Mouse (Mus musculus): Measurements from ENCODE around the gene Krtap19-5. TPM values are rescaled to one million over a fixed set of nuclear protein-coding genes. Genes with fewer than 3 reads are reported as not detected.

Gene Krtap19-5
- polyA plus RNA-seq, 1 experiment from 2014 or later: not detected

DNA sequence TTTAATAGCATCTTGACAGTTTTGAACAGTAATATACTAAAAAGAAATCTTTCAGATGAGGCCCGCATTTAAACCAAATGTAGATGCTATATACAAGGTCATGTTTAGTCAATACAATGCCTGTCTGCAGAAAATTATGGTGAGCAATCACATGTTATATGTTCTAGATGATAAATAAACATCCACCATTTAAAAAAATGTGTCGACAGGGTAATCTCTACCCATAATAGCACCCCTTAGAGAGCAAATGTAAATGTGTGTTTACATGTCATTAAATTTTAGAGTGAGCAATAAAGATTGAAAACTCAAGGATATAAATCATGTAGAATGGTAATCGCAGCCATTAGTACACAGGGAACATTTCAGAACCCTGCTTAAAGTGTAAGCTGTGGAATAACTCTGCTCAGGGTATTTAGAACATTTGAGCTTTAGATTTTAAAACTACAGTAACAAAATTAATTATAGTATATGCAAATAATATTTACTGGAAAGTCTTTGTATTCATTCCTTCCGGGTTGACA, 31.3 kb downstream of the Krtap19-5 start:
- H3K9me3 ChIP-seq (replicated peaks; ENCODE audit: control insufficient read depth, low read length): no peaks in the 10 kb centered on the region
- no peak for ATAC-seq (replicated peaks; ENCODE audit: extremely low read depth, insufficient read depth, low FRiP score)
- 76% methylated on average over 4 of the region's 4 CpGs for WGBS

DNA sequence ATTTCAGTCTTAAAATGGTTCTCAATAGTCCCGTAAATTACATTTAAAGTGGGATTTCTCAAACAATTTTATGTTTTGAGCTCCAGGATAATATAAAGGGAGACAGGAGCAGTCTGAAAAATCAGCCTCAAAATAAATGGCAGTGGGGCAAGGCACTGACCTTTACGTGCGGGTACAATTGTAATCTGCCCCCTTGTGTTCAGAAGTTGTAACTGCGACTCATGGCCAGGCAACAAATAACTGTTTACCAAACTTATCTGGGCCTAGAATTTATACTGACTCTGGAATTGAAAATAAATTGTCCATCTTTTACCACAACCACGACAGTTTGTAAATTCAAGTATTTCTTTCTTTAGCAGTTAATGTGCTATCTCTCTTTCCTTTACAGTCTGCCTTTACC, 44.8 kb downstream of the Krtap19-5 start:
- Histone ChIP-seq H3K9ac (ENCODE audit: low read length) (no peak overlapping the region), H3K4me2 (ENCODE audit: low read depth, low read length) (no peak overlapping the region), H3K27ac (ENCODE audit: low read length) (no peak overlapping the region), H3K27me3 (ENCODE audit: control insufficient read depth, insufficient read depth, low read length) (no peaks in the 10 kb centered on the region), H3K4me1 (ENCODE audit: control insufficient read depth, insufficient read depth, low read length) (no peaks in the 10 kb centered on the region), H3K36me3 (ENCODE audit: control insufficient read depth, insufficient read depth) (no peaks in the 10 kb centered on the region), H3K9me3 (replicated peaks; ENCODE audit: control insufficient read depth, low read length) (no peaks in the 10 kb centered on the region), H3K4me3 (ENCODE audit: low read length) (no peak overlapping the region)
- no peak for ATAC-seq (replicated peaks; ENCODE audit: extremely low read depth, insufficient read depth, low FRiP score)
- 9% methylated on average over 5 of the region's 5 CpGs for WGBS

More for the DNA sequence above, 31.3 kb downstream of the Krtap19-5 start:
- H3K4me1 ChIP-seq (ENCODE audit: control insufficient read depth, insufficient read depth, low read length): no peaks in the 10 kb centered on the region
- no peak overlapping the region for H3K27ac ChIP-seq (ENCODE audit: low read length)
- no peaks in the 10 kb centered on the region for H3K36me3 ChIP-seq (ENCODE audit: control insufficient read depth, insufficient read depth)
- H3K27me3 ChIP-seq (ENCODE audit: control insufficient read depth, insufficient read depth, low read length): no peaks in the 10 kb centered on the region
- H3K4me3 ChIP-seq (ENCODE audit: low read length): no peak overlapping the region
- no peak overlapping the region for H3K4me2 ChIP-seq (ENCODE audit: low read depth, low read length)
- no peak overlapping the region for H3K9ac ChIP-seq (ENCODE audit: low read length)

DNA sequence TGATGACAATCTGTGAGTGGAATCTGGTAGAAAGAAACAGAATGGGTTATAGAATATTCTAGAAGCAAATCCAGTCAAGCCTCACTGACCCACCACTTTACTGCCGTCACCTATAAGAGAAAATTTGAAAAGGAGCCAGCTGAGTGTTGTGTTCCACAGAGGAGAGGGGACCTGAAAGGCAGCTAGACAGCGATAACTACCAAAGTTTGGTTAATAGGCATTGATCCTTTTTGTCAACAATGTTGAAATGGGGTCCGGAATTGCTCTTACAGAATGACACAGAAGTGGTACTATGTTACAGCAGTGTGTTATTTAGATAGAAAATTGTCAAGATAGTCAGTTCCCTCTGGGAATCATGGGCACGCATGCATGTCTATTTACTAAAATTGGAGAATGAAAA, 47.7 kb downstream of the Krtap19-5 start:
- H3K4me1 ChIP-seq (ENCODE audit: control insufficient read depth, insufficient read depth, low read length): no peaks in the 10 kb centered on the region
- no peaks in the 10 kb centered on the region for H3K9me3 ChIP-seq (replicated peaks; ENCODE audit: control insufficient read depth, low read length)
- 82% methylated on average over 4 of the region's 4 CpGs for WGBS

GRCm38 (mm10) chr16:88847363-88847762, 48.9 kb downstream of the Krtap19-5 start:
- Histone ChIP-seq H3K36me3 (ENCODE audit: control insufficient read depth, insufficient read depth) (no peaks in the 10 kb centered on the region), H3K9me3 (replicated peaks; ENCODE audit: control insufficient read depth, low read length) (no peaks in the 10 kb centered on the region), H3K27ac (ENCODE audit: low read length) (no peak overlapping the region), H3K27me3 (ENCODE audit: control insufficient read depth, insufficient read depth, low read length) (no peaks in the 10 kb centered on the region), H3K9ac (ENCODE audit: low read length) (no peak overlapping the region), H3K4me2 (ENCODE audit: low read depth, low read length) (no peak overlapping the region), H3K4me3 (ENCODE audit: low read length) (no peak overlapping the region), H3K4me1 (ENCODE audit: control insufficient read depth, insufficient read depth, low read length) (no peaks in the 10 kb centered on the region)
- WGBS: 92% methylated on average over 1 of the region's 1 CpGs
- ATAC-seq (replicated peaks; ENCODE audit: extremely low read depth, insufficient read depth, low FRiP score): no peak

More for the DNA sequence above, 47.7 kb downstream of the Krtap19-5 start:
- no peaks in the 10 kb centered on the region for H3K36me3 ChIP-seq (ENCODE audit: control insufficient read depth, insufficient read depth)
- no peak overlapping the region for H3K4me3 ChIP-seq (ENCODE audit: low read length)
- no peak overlapping the region for H3K4me2 ChIP-seq (ENCODE audit: low read depth, low read length)
- no peaks in the 10 kb centered on the region for H3K27me3 ChIP-seq (ENCODE audit: control insufficient read depth, insufficient read depth, low read length)
- H3K27ac ChIP-seq (ENCODE audit: low read length): no peak overlapping the region
- no peak overlapping the region for H3K9ac ChIP-seq (ENCODE audit: low read length)
- no peak for ATAC-seq (replicated peaks; ENCODE audit: extremely low read depth, insufficient read depth, low FRiP score)

Other genes with a start within 250 kb of the Krtap19-5 start
- not detected in 2 replicates for gene Krtap26-1, start 248.7 kb downstream of the Krtap19-5 start, polyA plus RNA-seq (2015; fragmentation: Nextera tagmentation; extraction: Ambion mirVana)
- not detected in 2 replicates for gene Krtap27-1, start 224.8 kb downstream of the Krtap19-5 start, polyA plus RNA-seq (2015; fragmentation: Nextera tagmentation; extraction: Ambion mirVana)
- not detected in 2 replicates for gene 2310061N02Rik, start 188.5 kb downstream of the Krtap19-5 start, polyA plus RNA-seq (2015; fragmentation: Nextera tagmentation; extraction: Ambion mirVana)
- gene Krtap13-1, start 167.6 kb downstream of the Krtap19-5 start, polyA plus RNA-seq (2015; fragmentation: Nextera tagmentation; extraction: Ambion mirVana): not detected in 2 replicates
- 0.22 TPM in 1 of 2 replicates, not detected in the other for gene Krtap13, start 144.8 kb downstream of the Krtap19-5 start, polyA plus RNA-seq (2015; fragmentation: Nextera tagmentation; extraction: Ambion mirVana)
- 0.14 TPM in 1 of 2 replicates, not detected in the other for gene 2310034C09Rik, start 137.6 kb downstream of the Krtap19-5 start, polyA plus RNA-seq (2015; fragmentation: Nextera tagmentation; extraction: Ambion mirVana)
- not detected in 2 replicates for gene 2310057N15Rik, start 122.3 kb downstream of the Krtap19-5 start, polyA plus RNA-seq (2015; fragmentation: Nextera tagmentation; extraction: Ambion mirVana)
- not detected in 2 replicates for gene Gm5965, start 118.6 kb downstream of the Krtap19-5 start, polyA plus RNA-seq (2015; fragmentation: Nextera tagmentation; extraction: Ambion mirVana)
- not detected in 2 replicates for gene Gm20741, start 84.2 kb downstream of the Krtap19-5 start, polyA plus RNA-seq (2015; fragmentation: Nextera tagmentation; extraction: Ambion mirVana)
- not detected in 2 replicates for gene Krtap15, start 76.2 kb downstream of the Krtap19-5 start, polyA plus RNA-seq (2015; fragmentation: Nextera tagmentation; extraction: Ambion mirVana)
- not detected in 2 replicates for gene Krtap14, start 70.3 kb downstream of the Krtap19-5 start, polyA plus RNA-seq (2015; fragmentation: Nextera tagmentation; extraction: Ambion mirVana)
- gene Krtap19-1, start 27.0 kb downstream of the Krtap19-5 start, polyA plus RNA-seq (2015; fragmentation: Nextera tagmentation; extraction: Ambion mirVana): not detected in 2 replicates
- not detected in 2 replicates for gene Krtap19-2, start 22.2 kb downstream of the Krtap19-5 start, polyA plus RNA-seq (2015; fragmentation: Nextera tagmentation; extraction: Ambion mirVana)
- not detected in 2 replicates for gene Krtap19-3, start 18.4 kb downstream of the Krtap19-5 start, polyA plus RNA-seq (2015; fragmentation: Nextera tagmentation; extraction: Ambion mirVana)
- gene Krtap19-4, start 11.4 kb downstream of the Krtap19-5 start, polyA plus RNA-seq (2015; fragmentation: Nextera tagmentation; extraction: Ambion mirVana): not detected in 2 replicates
- not detected in 2 replicates for gene Krtap19-9b, start 35.8 kb upstream of the Krtap19-5 start, polyA plus RNA-seq (2015; fragmentation: Nextera tagmentation; extraction: Ambion mirVana)
- not detected in 2 replicates for gene Krtap16-3, start 66.4 kb upstream of the Krtap19-5 start, polyA plus RNA-seq (2015; fragmentation: Nextera tagmentation; extraction: Ambion mirVana)
- not detected in 2 replicates for gene Krtap22-2, start 114.3 kb upstream of the Krtap19-5 start, polyA plus RNA-seq (2015; fragmentation: Nextera tagmentation; extraction: Ambion mirVana)
- gene Gm10229, start 118.8 kb upstream of the Krtap19-5 start, polyA plus RNA-seq (2015; fragmentation: Nextera tagmentation; extraction: Ambion mirVana): not detected in 2 replicates
- not detected in 2 replicates for gene Krtap6-1, start 135.2 kb upstream of the Krtap19-5 start, polyA plus RNA-seq (2015; fragmentation: Nextera tagmentation; extraction: Ambion mirVana)
- not detected in 2 replicates for gene Gm10228, start 145.0 kb upstream of the Krtap19-5 start, polyA plus RNA-seq (2015; fragmentation: Nextera tagmentation; extraction: Ambion mirVana)
- not detected in 2 replicates for gene Krtap6-5, start 151.4 kb upstream of the Krtap19-5 start, polyA plus RNA-seq (2015; fragmentation: Nextera tagmentation; extraction: Ambion mirVana)
- gene 1110025L11Rik, start 167.5 kb upstream of the Krtap19-5 start, polyA plus RNA-seq (2015; fragmentation: Nextera tagmentation; extraction: Ambion mirVana): not detected in 2 replicates
- not detected in 2 replicates for gene Krtap6-3, start 187.6 kb upstream of the Krtap19-5 start, polyA plus RNA-seq (2015; fragmentation: Nextera tagmentation; extraction: Ambion mirVana)
- not detected in 2 replicates for gene Gm6358, start 244.4 kb upstream of the Krtap19-5 start, polyA plus RNA-seq (2015; fragmentation: Nextera tagmentation; extraction: Ambion mirVana)